In the genomic region with DNA sequence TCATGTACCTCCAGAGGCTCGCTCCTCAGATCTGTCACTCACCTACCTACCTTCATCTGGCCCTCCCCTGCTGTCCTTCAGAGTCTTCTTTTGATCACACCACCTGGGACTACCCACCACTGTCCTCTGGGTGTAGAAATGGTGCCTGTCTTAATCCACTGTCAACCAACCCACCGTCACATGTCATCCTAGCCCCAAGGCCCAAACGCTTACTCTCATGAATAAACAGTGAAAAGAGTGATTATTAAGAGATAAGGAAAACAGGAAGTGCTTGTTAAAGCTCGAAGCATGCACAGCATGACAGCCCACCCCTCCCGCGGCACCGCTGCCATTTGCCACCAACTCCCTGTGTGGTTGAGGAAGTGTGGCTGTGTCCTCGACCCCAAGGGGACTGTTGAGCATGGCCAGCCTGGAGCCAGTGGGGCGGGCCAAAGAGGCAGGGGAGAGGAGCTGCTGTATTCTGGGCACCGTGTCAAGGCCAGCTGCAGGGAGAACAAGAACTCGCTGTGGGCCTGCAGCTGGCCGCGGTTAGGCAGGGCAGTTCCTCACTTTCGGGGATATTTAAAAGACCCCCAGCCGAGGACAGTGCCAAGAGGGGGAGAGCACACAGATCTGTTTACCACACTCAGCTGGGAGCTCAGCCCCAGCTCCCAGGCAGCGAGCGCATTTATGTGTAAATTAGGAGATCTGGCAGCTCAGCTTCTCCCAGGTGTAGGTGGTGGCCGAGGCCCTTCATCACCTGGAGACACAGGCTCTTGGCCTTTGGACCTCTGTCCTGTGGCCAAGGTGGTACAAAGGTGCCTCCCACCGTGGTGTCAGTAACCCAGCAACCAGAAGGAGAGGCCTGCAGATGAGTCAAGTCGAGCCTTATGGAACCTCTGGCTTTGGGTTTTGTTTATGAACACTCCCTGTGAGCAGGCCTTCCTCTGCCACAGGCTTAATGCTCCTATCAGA, we compare ENCODE assay signal across 9 mouse cellular contexts.
DNase-seq lines count a peak whose midpoint lies in the region; ATAC-seq and TF ChIP-seq lines count a peak whose summit lies in the region.
"Had no signal": no experiment of that assay in that cellular context is flagged by ENCODE, and none has a peak within 500 bp of the region (broad histone marks: within the 10 kb centered on the region; RNA-seq: fewer than 3 reads in every experiment).

No protein-coding gene starts in this region.

- no peak overlapping the region for H3K4me3 ChIP-seq in bone marrow, adult 2 months (replicated peaks; ENCODE audit: control insufficient read depth, low read depth, low read length)
- no peak overlapping the region for H3K4me3 ChIP-seq in lung, embryonic 14.5 days (ENCODE audit: low read depth, low read length)

- peak; percentile 95 for ATAC-seq in lung, embryonic 14.5 days (ENCODE audit: insufficient read depth)

- intact Hi-C loops in heart, postnatal 36 days (cut with DNase I) = no loop called here

- no peaks in the 10 kb centered on the region for H3K27me3 ChIP-seq in lung, embryonic 14.5 days (ENCODE audit: insufficient read depth, low read length)

- H3K9me3 ChIP-seq in lung, embryonic 14.5 days (ENCODE audit: low read depth, low read length) = no peaks in the 10 kb centered on the region

- no peak for TF ChIP-seq POLR2A in bone marrow, adult 2 months (IDR thresholded peaks at IDR 0.05; ENCODE audit: borderline replicate concordance, control insufficient read depth, low read depth, low read length)

- DNase-seq in CD4-positive, CD25-positive, alpha-beta regulatory T cell, adult 2 months (ENCODE audit: low read depth, low spot score) = peak; percentile 28
- DNase-seq in frontal cortex, postnatal 10 days (ENCODE audit: low spot score in 2 of 2) = peak; percentile 76 to 84
- peak; percentile 61 to 67 for DNase-seq in heart, postnatal 36 days
- peak; percentile 75 to 83 for DNase-seq in kidney, postnatal 4 days
- peak; percentile 93 for DNase-seq in lung, embryonic 14.5 days
- peak; percentile 52 for DNase-seq in ovary, postnatal 14 days (ENCODE audit: low spot score)
- DNase-seq in natural killer cell, adult 2 months (ENCODE audit: low spot score in 2 of 2) = no peak

- no peak for TF ChIP-seq CTCF in bone marrow, adult 2 months (IDR thresholded peaks at IDR 0.05; ENCODE audit: control insufficient read depth, insufficient read depth, low read length)
- no peak for TF ChIP-seq CTCF in lung, embryonic 14.5 days (IDR thresholded peaks at IDR 0.05; ENCODE audit: low read depth)

- no peaks in the 10 kb centered on the region; the same call in 1 of the 2 replicates for H3K4me1 ChIP-seq in bone marrow, adult 2 months (ENCODE audit: control insufficient read depth, insufficient read depth, low read length)
- peaks cover 13% of the 10 kb centered on the region for H3K4me1 ChIP-seq in lung, embryonic 14.5 days (ENCODE audit: insufficient read depth)

- no peak overlapping the region for H3K9ac ChIP-seq in lung, embryonic 14.5 days

- H3K4me2 ChIP-seq in lung, embryonic 14.5 days = peak overlapping the region; percentile 27; the same call in 1 of the 2 replicates

- H3K36me3 ChIP-seq in lung, embryonic 14.5 days (ENCODE audit: insufficient read depth) = no peaks in the 10 kb centered on the region

- 14% methylated on average over 20 of the region's 20 CpGs for WGBS in bone marrow, adult 2 months
- WGBS in lung, embryonic 14.5 days = 12% methylated on average over 20 of the region's 20 CpGs

- H3K27ac ChIP-seq in bone marrow, adult 2 months (ENCODE audit: control insufficient read depth, insufficient read depth, low read depth, low read length, poor library complexity) = peak overlapping the region; percentile 50
- H3K27ac ChIP-seq in lung, embryonic 14.5 days (ENCODE audit: low read depth) = peak overlapping the region; percentile 51
- H3K27ac ChIP-seq: macrophage had no signal

Comparison
In these comparisons a context has a peak if more than half of its experiments do, and no peak if none do; other contexts are left out.
1. DNase-seq: peak in CD4-positive, CD25-positive, alpha-beta regulatory T cell, adult 2 months (single experiment), frontal cortex, postnatal 10 days (2 of 2), heart, postnatal 36 days (2 of 2), kidney, postnatal 4 days (2 of 2), lung, embryonic 14.5 days (single experiment) and ovary, postnatal 14 days (single experiment); none in natural killer cell, adult 2 months (0 of 2).